Comparison of ENCODE assay signal across 9 mouse cellular contexts in the genomic region with DNA sequence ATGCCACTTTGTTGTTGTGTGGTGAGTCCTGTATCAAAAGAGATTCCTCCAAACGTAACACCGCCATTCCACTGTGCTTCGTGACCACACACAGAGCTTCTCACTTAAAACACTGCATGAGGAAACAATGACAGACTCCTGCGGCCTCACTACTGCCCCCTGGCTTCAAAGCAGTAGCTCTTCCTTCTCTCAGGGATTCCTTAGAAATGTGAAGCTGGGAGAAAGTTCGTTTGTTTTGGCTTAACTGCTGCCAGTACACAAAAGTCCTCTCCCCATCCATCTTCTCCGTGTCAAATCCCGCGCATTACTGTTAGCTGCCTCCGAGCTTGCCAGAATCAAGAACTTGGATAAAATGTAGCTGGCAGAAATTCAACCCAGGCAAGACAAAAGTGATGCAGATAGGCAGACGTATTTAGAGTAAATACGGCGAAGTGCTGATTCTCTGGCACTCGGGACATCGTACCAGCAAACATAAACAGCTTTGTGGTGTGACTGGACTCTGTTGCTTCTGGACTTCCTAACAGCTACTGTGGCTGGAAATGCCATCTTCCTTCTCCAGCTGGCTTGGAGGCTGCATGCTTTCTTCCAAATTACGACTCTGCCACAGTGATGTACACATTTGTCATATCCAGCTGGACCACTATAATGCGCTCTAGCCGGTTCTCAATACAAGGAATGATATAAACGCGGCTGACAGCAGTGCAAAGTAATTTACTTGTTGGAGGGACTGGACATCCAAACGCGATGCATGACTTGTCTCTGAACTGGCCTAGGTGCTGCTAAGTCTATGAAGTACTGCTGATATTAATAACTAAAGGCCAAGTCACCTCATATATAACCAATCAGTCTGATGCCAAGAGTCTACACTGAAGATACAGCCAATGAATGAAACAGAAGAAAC. TPM values are rescaled to one million over a fixed set of nuclear protein-coding genes. Genes with fewer than 3 reads are reported as not detected.
DNase-seq lines count a peak whose midpoint lies in the region; ATAC-seq and TF ChIP-seq lines count a peak whose summit lies in the region.
"Had no signal": no experiment of that assay in that cellular context is flagged by ENCODE, and none has a peak within 500 bp of the region (broad histone marks: within the 10 kb centered on the region; RNA-seq: fewer than 3 reads in every experiment).

No protein-coding gene starts in this region.

- H3K27ac ChIP-seq in gastrocnemius, adult 2 months = no peak overlapping the region
- H3K27ac ChIP-seq in embryonic facial prominence, embryonic 13.5 days = no peak overlapping the region
- H3K27ac ChIP-seq in hindbrain, embryonic 15.5 days (replicated peaks) = no peak overlapping the region
- H3K27ac ChIP-seq in liver, embryonic 15.5 days (replicated peaks) = no peak overlapping the region
- no peak overlapping the region for H3K27ac ChIP-seq in neural tube, embryonic 11.5 days (ENCODE audit: low read depth, low read length)
- H3K27ac ChIP-seq: midbrain, embryonic 12.5 days had no signal

- ATAC-seq in embryonic facial prominence, embryonic 13.5 days (ENCODE audit: insufficient number of reproducible peaks, insufficient read depth, low FRiP score, low TSS enrichment, low read depth) = no peak
- ATAC-seq in hindbrain, embryonic 15.5 days (ENCODE audit: low FRiP score, low read depth) = peak; percentile 28; the same call in 1 of the 2 replicates
- no peak for ATAC-seq in liver, embryonic 15.5 days (ENCODE audit: insufficient read depth)
- ATAC-seq in neural tube, embryonic 11.5 days (ENCODE audit: insufficient read depth, low FRiP score, low TSS enrichment) = no peak

- intact Hi-C loops in gastrocnemius, adult 2 months (cut with DNase I) = no loop called here

- WGBS in embryonic facial prominence, embryonic 13.5 days = 51% methylated on average over 21 of the region's 21 CpGs
- WGBS in hindbrain, embryonic 15.5 days = 37% methylated on average over 21 of the region's 21 CpGs
- WGBS in liver, embryonic 15.5 days (ENCODE audit: insufficient replicate concordance) = 54% methylated on average over 21 of the region's 21 CpGs
- 45% methylated on average over 21 of the region's 21 CpGs for WGBS in neural tube, embryonic 11.5 days

- H3K4me3 ChIP-seq in gastrocnemius, adult 2 months = peak overlapping the region; percentile 90
- H3K4me3 ChIP-seq in embryonic facial prominence, embryonic 13.5 days = no peak overlapping the region
- no peak overlapping the region for H3K4me3 ChIP-seq in hindbrain, embryonic 15.5 days
- peak overlapping the region; percentile 27 for H3K4me3 ChIP-seq in liver, embryonic 15.5 days (replicated peaks)
- H3K4me3 ChIP-seq in neural tube, embryonic 11.5 days (ENCODE audit: low read depth, low read length) = no peak overlapping the region
- H3K4me3 ChIP-seq: midbrain, embryonic 12.5 days had no signal

- H3K4me1 ChIP-seq in embryonic facial prominence, embryonic 13.5 days = 0 out of 2 replicates have a peak, but pooled peaks cover 4% of the 10 kb centered on the region
- H3K4me1 ChIP-seq in hindbrain, embryonic 15.5 days (replicated peaks) = peaks cover 16% of the 10 kb centered on the region
- H3K4me1 ChIP-seq in liver, embryonic 15.5 days (replicated peaks) = peaks cover 26% of the 10 kb centered on the region
- H3K4me1 ChIP-seq in neural tube, embryonic 11.5 days (ENCODE audit: control insufficient read depth, insufficient read depth, low read length) = 0 out of 2 replicates have a peak, but pooled peaks cover 4% of the 10 kb centered on the region

- no peak overlapping the region for H3K9ac ChIP-seq in embryonic facial prominence, embryonic 13.5 days
- no peak overlapping the region for H3K9ac ChIP-seq in hindbrain, embryonic 15.5 days
- no peak overlapping the region for H3K9ac ChIP-seq in liver, embryonic 15.5 days
- no peak overlapping the region for H3K9ac ChIP-seq in neural tube, embryonic 11.5 days (ENCODE audit: low read length)
- H3K9ac ChIP-seq: midbrain, embryonic 12.5 days had no signal

- H3K4me2 ChIP-seq in embryonic facial prominence, embryonic 13.5 days = 0 out of 2 replicates have a peak overlapping the region, but pooled peaks have one; percentile 12
- peak overlapping the region; percentile 35 for H3K4me2 ChIP-seq in hindbrain, embryonic 15.5 days
- H3K4me2 ChIP-seq in liver, embryonic 15.5 days = peak overlapping the region; percentile 87
- H3K4me2 ChIP-seq in neural tube, embryonic 11.5 days (ENCODE audit: low read depth) = no peak overlapping the region
- H3K4me2 ChIP-seq: midbrain, embryonic 12.5 days had no signal

- peak; percentile 83 for TF ChIP-seq CTCF in gastrocnemius, adult 2 months (IDR thresholded peaks at IDR 0.05)

- peak; percentile 53 for DNase-seq in gastrocnemius, adult 2 months
- DNase-seq in gastrocnemius, postnatal 25 days = no peak
- DNase-seq in MEL-GATA-1-ER (ENCODE audit: extremely low read depth, low read depth) = peak; percentile 88
- peak; percentile 47 for DNase-seq in neural tube, embryonic 11.5 days (ENCODE audit: low spot score)
- peak; percentile 58 to 62 for DNase-seq in thymus, postnatal 36 days

- H3K36me3 ChIP-seq in embryonic facial prominence, embryonic 13.5 days = no peaks in the 10 kb centered on the region
- no peaks in the 10 kb centered on the region for H3K36me3 ChIP-seq in hindbrain, embryonic 15.5 days
- no peaks in the 10 kb centered on the region for H3K36me3 ChIP-seq in liver, embryonic 15.5 days (replicated peaks)
- no peaks in the 10 kb centered on the region for H3K36me3 ChIP-seq in neural tube, embryonic 11.5 days (ENCODE audit: control insufficient read depth, insufficient read depth, low read length)
- H3K36me3 ChIP-seq: midbrain, embryonic 12.5 days had no signal

- peaks cover 5% of the 10 kb centered on the region; the same call in 1 of the 2 replicates for H3K27me3 ChIP-seq in embryonic facial prominence, embryonic 13.5 days
- H3K27me3 ChIP-seq in hindbrain, embryonic 15.5 days = peaks cover 8% of the 10 kb centered on the region
- H3K27me3 ChIP-seq in liver, embryonic 15.5 days = no peaks in the 10 kb centered on the region
- H3K27me3 ChIP-seq in neural tube, embryonic 11.5 days (ENCODE audit: control insufficient read depth, insufficient read depth, low read length) = no peaks in the 10 kb centered on the region

- no peaks in the 10 kb centered on the region for H3K9me3 ChIP-seq in embryonic facial prominence, embryonic 13.5 days
- no peaks in the 10 kb centered on the region for H3K9me3 ChIP-seq in hindbrain, embryonic 15.5 days
- H3K9me3 ChIP-seq in liver, embryonic 15.5 days (replicated peaks) = no peaks in the 10 kb centered on the region
- no peaks in the 10 kb centered on the region for H3K9me3 ChIP-seq in neural tube, embryonic 11.5 days (ENCODE audit: control insufficient read depth, low read length)
- H3K9me3 ChIP-seq: midbrain, embryonic 12.5 days had no signal

RNA-seq across cellular contexts. Expression of a gene that starts 2.4 kb away (rescaled TPM):
- total RNA-seq in gastrocnemius, adult 2 months (2021) = 1 to 10 TPM; 2.0 to 3.2 TPM
- 1 to 10 TPM; 2.1 to 4.0 TPM for total RNA-seq in gastrocnemius, postnatal 25 days (2021)
- polyA plus RNA-seq in embryonic facial prominence, embryonic 13.5 days (2015; fragmentation: Nextera tagmentation; extraction: Ambion mirVana) = 1.1 and 1.3 TPM in 2 replicates
- 1.7 and 1.8 TPM in 2 replicates for polyA plus RNA-seq in hindbrain, embryonic 15.5 days (2015; fragmentation: Nextera tagmentation; extraction: Ambion mirVana)
- 3.3 and 4.8 TPM in 2 replicates for polyA plus RNA-seq in liver, embryonic 15.5 days (2015; fragmentation: Nextera tagmentation; extraction: Ambion mirVana)
- polyA plus RNA-seq in neural tube, embryonic 11.5 days (2014; fragmentation: Nextera tagmentation; extraction: Ambion mirVana) = 1.4 and 1.8 TPM in 2 replicates

RNA-seq across cellular contexts. Expression of a gene that starts 20.4 kb away (rescaled TPM):
- total RNA-seq in gastrocnemius, adult 2 months (2021) = 1 to 10 TPM; 2.6 to 4.4 TPM
- total RNA-seq in gastrocnemius, postnatal 25 days (2021) = 1 to 10 TPM; 2.9 to 3.4 TPM
- polyA plus RNA-seq in embryonic facial prominence, embryonic 13.5 days (2015; fragmentation: Nextera tagmentation; extraction: Ambion mirVana) = 1.9 and 2.1 TPM in 2 replicates
- polyA plus RNA-seq in hindbrain, embryonic 15.5 days (2015; fragmentation: Nextera tagmentation; extraction: Ambion mirVana) = 4.5 and 4.8 TPM in 2 replicates
- 4.0 and 4.7 TPM in 2 replicates for polyA plus RNA-seq in liver, embryonic 15.5 days (2015; fragmentation: Nextera tagmentation; extraction: Ambion mirVana)
- 1.6 and 2.1 TPM in 2 replicates for polyA plus RNA-seq in neural tube, embryonic 11.5 days (2014; fragmentation: Nextera tagmentation; extraction: Ambion mirVana)

Comparison
In these comparisons a context has a peak if more than half of its experiments do, and no peak if none do; other contexts are left out.
1. H3K4me3 ChIP-seq: peak in gastrocnemius, adult 2 months (single experiment) and liver, embryonic 15.5 days (single experiment); none in embryonic facial prominence, embryonic 13.5 days (single experiment), hindbrain, embryonic 15.5 days (single experiment) and neural tube, embryonic 11.5 days (single experiment).